Mouse (Mus musculus) bone marrow macrophage, adult 2 months (primary cell): ENCODE measurements around the gene Fgfr2.

Source experiments
- CTCF ChIP-seq: IDR thresholded peaks from 2 replicates; pipeline ENCODE4 v1.5.1; 2012; ENCODE audit warnings: low read depth, mild to moderate bottlenecking, low read length, moderate library complexity
- POLR2A ChIP-seq: IDR thresholded peaks from 2 replicates; pipeline ENCODE4 v1.6.1; 2012; ENCODE audit warnings: mild to moderate bottlenecking, low read depth, low read length, borderline replicate concordance

- TF ChIP-seq CTCF (no peak), POLR2A (no peak)
Measured at GRCm38 (mm10) chr7:131257309-131257708, 1865.8 kb downstream of the Fgfr2 start.
